Mouse (Mus musculus): ENCODE data around the gene Olfr1490. TPM values are rescaled to one million over a fixed set of nuclear protein-coding genes. Genes with fewer than 3 reads are reported as not detected.
"Not testable (repeated sequence)": the region's sequence is repeated elsewhere in the genome, so short reads cannot be mapped to it uniquely, and the experiment has no call there.

Olfr1490 gene
- not detected in 2 replicates for total RNA-seq (2021)
- long read RNA-seq, experiment 1, result 0 reads
- long read RNA-seq, experiment 2, result 0 reads

- DNase-seq, result no peak
Observed at GRCm38 (mm10) chr19:13650791-13651190, at the start of gene Olfr1490. TSS of gene Olfr1490 (plus strand) at chr19:13651091.

DNA sequence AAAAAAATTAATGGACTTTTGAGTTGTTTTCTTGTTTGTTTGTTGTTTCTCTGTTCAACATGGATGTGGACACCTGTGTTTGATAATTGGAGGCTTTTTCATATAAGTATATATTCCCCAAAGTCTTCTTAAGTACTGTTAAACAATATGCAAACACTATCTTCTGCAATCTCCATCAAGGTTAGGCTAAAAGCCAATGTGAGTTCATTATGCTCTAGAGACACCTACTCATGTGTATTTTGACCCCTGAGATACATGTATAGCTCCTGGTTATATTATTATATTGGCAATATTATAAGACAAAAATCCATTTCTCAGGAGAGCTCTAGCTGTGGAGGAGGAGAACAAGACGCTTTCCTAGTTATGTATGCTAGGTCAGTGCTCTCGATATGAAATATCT is 33.8 kb upstream of the Olfr1490 start, which contains the start of gene Olfr1487:
Olfr1487 (plus strand) TSS at position 301 of the 400 bp plus-strand sequence.
- not testable (repeated sequence) for DNase-seq

DNA sequence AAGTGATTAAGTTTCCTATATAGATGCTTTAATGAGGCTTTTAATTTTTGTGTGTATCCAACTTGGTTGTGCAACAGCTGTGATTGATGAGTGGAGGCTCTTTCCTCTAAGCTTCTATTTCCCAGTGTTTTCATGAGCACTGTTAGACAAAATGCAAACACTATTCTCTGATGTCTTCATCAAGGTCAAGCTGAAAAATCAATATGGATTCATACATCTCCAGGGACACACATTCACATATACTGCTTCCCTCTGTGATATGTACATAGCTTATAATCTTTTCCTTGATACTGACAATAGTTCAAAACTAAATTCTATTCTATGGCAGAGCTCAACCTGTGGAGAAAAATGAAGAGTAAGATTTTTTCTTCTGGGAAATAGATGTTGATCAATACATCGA is 19.6 kb upstream of the Olfr1490 start, which contains the start of gene Olfr1489:
Olfr1489 (plus strand) TSS at position 301 of the 400 bp plus-strand sequence.
- DNase-seq, result no peak

GRCm38 (mm10) chr19:13696968-13697367 is 46.1 kb downstream of the Olfr1490 start, which contains the start of gene Olfr1491:
TSS of gene Olfr1491 (plus strand) at chr19:13697268.
- no peak for DNase-seq

Small RNA genes within 50 kb of the gene (microRNA-seq; reads per million reads assigned to microRNA genes)
- 0 reads per million in 2 experiments for gene Gm23931

Other genes starting within 250 kb of the Olfr1490 start
- not detected in 2 replicates for gene Olfr1469, start 243.2 kb upstream of the Olfr1490 start, total RNA-seq (2021)
- not detected in 2 replicates for gene Olfr1471, start 207.7 kb upstream of the Olfr1490 start, total RNA-seq (2021)
- gene Olfr1472, start 195.0 kb upstream of the Olfr1490 start, total RNA-seq (2021), result not detected in 2 replicates
- gene Olfr1474, start 181.5 kb upstream of the Olfr1490 start, total RNA-seq (2021), result not detected in 2 replicates
- gene Olfr1475, start 170.9 kb upstream of the Olfr1490 start, total RNA-seq (2021), result not detected in 2 replicates
- not detected in 2 replicates for gene Olfr1477, start 150.5 kb upstream of the Olfr1490 start, total RNA-seq (2021)
- gene Olfr1480, start 123.2 kb upstream of the Olfr1490 start, total RNA-seq (2021), result not detected in 2 replicates
- gene Olfr1484, start 67.6 kb upstream of the Olfr1490 start, total RNA-seq (2021), result not detected in 2 replicates
- gene Olfr1487, start 33.7 kb upstream of the Olfr1490 start, total RNA-seq (2021), result not detected in 2 replicates
- not detected in 2 replicates for gene Olfr1489, start 19.5 kb upstream of the Olfr1490 start, total RNA-seq (2021)
- gene Olfr1491, start 46.2 kb downstream of the Olfr1490 start, total RNA-seq (2021), result not detected in 2 replicates
- not detected in 2 replicates for gene Olfr1493-ps1, start 72.2 kb downstream of the Olfr1490 start, total RNA-seq (2021)
- gene Olfr1494, start 88.6 kb downstream of the Olfr1490 start, total RNA-seq (2021), result not detected in 2 replicates
- not detected in 2 replicates for gene Olfr1495, start 113.5 kb downstream of the Olfr1490 start, total RNA-seq (2021)
- gene Olfr1496, start 126.8 kb downstream of the Olfr1490 start, total RNA-seq (2021), result not detected in 2 replicates
- not detected in 2 replicates for gene Olfr1497, start 147.1 kb downstream of the Olfr1490 start, total RNA-seq (2021)
- gene Olfr1499, start 168.4 kb downstream of the Olfr1490 start, total RNA-seq (2021), result not detected in 2 replicates
- gene Olfr1500, start 179.4 kb downstream of the Olfr1490 start, total RNA-seq (2021), result not detected in 2 replicates
- not detected in 2 replicates for gene Olfr1501, start 199.6 kb downstream of the Olfr1490 start, total RNA-seq (2021)
- not detected in 2 replicates for gene Olfr1502, start 210.7 kb downstream of the Olfr1490 start, total RNA-seq (2021)
- gene Olfr1504, start 246.8 kb downstream of the Olfr1490 start, total RNA-seq (2021), result not detected in 2 replicates